Mouse (Mus musculus) ovary, adult 18-20 months (tissue): ENCODE measurements around the gene Gm10644.

ENCODE experiments used
- DNase-seq: peaks from one replicate; pipeline ENCODE4 v3.0.0; 2022; ENCODE audit warnings: low spot score, mixed read lengths

The Gm10644 gene

GRCm38 (mm10) chr8:83935435-83935834 lies 19.6 kb downstream of the Gm10644 start:
- DNase-seq = no peak

GRCm38 (mm10) chr8:83934994-83935393 lies 20.0 kb downstream of the Gm10644 start:
- DNase-seq = no peak

GRCm38 (mm10) chr8:83934222-83934621 lies 20.8 kb downstream of the Gm10644 start:
- DNase-seq = no peak

GRCm38 (mm10) chr8:83926266-83926665 lies 28.7 kb downstream of the Gm10644 start:
- DNase-seq = peak; percentile 84

GRCm38 (mm10) chr8:83924585-83924984 lies 30.4 kb downstream of the Gm10644 start:
- no peak for DNase-seq

- no peak for DNase-seq
These were observed 32.3 kb downstream of the Gm10644 start for GRCm38 (mm10) chr8:83922727-83923126.

- peak; percentile 29 for DNase-seq
These were observed 33.4 kb downstream of the Gm10644 start for GRCm38 (mm10) chr8:83921558-83921957.

GRCm38 (mm10) chr8:83917566-83917965 lies 37.4 kb downstream of the Gm10644 start:
- DNase-seq = peak; percentile 80

- no peak for DNase-seq
These were observed 39.0 kb downstream of the Gm10644 start for GRCm38 (mm10) chr8:83916015-83916414.

GRCm38 (mm10) chr8:83914860-83915259 lies 40.1 kb downstream of the Gm10644 start:
- DNase-seq = no peak

GRCm38 (mm10) chr8:83914232-83914631 lies 40.8 kb downstream of the Gm10644 start:
- no peak for DNase-seq

- no peak for DNase-seq
These were observed 42.9 kb downstream of the Gm10644 start for GRCm38 (mm10) chr8:83911809-83912731.

GRCm38 (mm10) chr8:83909311-83909710 lies 45.7 kb downstream of the Gm10644 start:
- DNase-seq = no peak

GRCm38 (mm10) chr8:83908583-83908982 lies 46.4 kb downstream of the Gm10644 start:
- no peak for DNase-seq

- DNase-seq = peak; percentile 67
These were observed 51.9 kb downstream of the Gm10644 start for GRCm38 (mm10) chr8:83902961-83903666.

- DNase-seq = no peak
These were observed 53.2 kb downstream of the Gm10644 start for GRCm38 (mm10) chr8:83901566-83902485.

- no peak for DNase-seq
These were observed 54.1 kb downstream of the Gm10644 start for GRCm38 (mm10) chr8:83900957-83901270.

GRCm38 (mm10) chr8:83900266-83900956 lies 54.6 kb downstream of the Gm10644 start:
- DNase-seq = no peak

GRCm38 (mm10) chr8:83899363-83900252 lies 55.4 kb downstream of the Gm10644 start, which contains the start of gene Adgrl1:
Gene Adgrl1, plus strand, starts transcription at chr8:83900105.
- peak; percentile 89 for DNase-seq

GRCm38 (mm10) chr8:83898985-83899362 lies 56.0 kb downstream of the Gm10644 start:
- DNase-seq = peak; percentile 64
